Mouse (Mus musculus): ENCODE results near the gene Espnl.

Gene Espnl

GRCm38 (mm10) chr1:91321760-91322438 lies at the start of gene Espnl:
TSS of gene Espnl (plus strand) at chr1:91322075.
- no peak for DNase-seq (ENCODE audit: low read depth, low spot score)

GRCm38 (mm10) chr1:91272260-91272659 lies 49.6 kb upstream of the Espnl start:
- no peak for DNase-seq (ENCODE audit: low read depth, low spot score)

DNA sequence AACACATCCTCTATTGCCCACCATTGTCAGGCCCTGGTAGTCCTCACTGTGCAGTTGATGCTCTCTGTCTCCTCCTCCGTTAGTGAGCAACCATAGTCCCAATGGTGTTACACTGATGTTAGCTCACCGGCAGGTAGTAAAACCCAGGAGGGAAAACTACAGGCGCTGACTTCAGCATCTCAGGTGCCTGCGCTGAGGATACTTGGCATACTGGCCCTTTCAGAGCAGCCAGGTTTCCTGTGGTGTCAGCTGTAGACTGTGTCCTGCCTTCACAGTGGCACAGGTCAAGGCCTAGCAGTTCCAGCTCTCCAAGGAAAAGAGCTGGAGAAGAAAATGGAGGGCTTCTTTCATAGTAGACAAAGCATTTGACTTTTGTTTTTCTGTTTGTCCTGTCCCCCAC lies 45.3 kb upstream of the Espnl start:
- DNase-seq (ENCODE audit: low read depth, low spot score) = no peak

GRCm38 (mm10) chr1:91277480-91277879 lies 44.4 kb upstream of the Espnl start:
- no peak for DNase-seq (ENCODE audit: low read depth, low spot score)

GRCm38 (mm10) chr1:91278410-91279119 lies 43.3 kb upstream of the Espnl start:
- DNase-seq (ENCODE audit: low read depth, low spot score) = no peak

DNA sequence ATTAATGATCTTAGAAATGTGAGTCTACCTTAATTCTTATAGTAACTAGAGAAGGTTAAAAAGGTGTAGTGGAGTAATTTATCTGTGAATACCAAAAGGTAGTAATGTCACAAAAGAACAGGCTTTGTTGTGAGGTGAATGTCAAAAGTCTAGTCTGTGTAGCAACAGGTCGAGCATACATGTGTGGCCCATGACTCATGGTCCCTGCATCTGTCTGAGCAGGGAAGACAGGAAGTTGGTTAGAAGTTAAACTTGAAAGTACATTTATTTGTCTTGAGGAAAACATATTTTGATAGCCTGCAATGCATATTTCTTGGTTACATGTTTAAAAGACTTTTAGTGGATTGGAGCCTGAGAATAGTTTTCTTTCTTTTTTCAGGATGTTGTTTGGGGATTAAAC lies 42.7 kb upstream of the Espnl start:
- DNase-seq (ENCODE audit: low read depth, low spot score) = no peak

- DNase-seq (ENCODE audit: low read depth, low spot score) = no peak
Measured at GRCm38 (mm10) chr1:91282582-91282981, 39.3 kb upstream of the Espnl start.

DNA sequence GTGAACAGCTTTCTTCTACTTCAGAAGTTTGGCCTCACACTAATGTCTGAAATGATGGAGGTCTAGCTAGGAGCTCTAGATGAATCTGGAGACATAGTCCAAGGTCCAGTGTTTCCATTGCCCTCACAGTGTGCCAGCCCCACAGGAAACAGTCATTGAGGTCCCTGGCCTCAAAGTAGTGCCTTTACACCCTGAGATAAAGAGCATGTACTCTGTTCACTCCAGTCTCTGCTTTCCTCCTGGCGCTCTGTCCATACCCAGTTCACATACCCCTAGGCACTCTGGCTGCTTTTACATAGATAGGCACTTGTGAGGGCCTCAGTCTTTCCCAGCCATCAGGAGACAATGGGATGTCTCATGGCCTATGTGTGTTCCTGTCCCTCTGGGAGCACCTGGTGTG lies 32.5 kb upstream of the Espnl start:
- no peak for DNase-seq (ENCODE audit: low read depth, low spot score)

GRCm38 (mm10) chr1:91292101-91292825 lies 29.6 kb upstream of the Espnl start:
- DNase-seq (ENCODE audit: low read depth, low spot score) = no peak

- no peak for DNase-seq (ENCODE audit: low read depth, low spot score)
Measured at GRCm38 (mm10) chr1:91295544-91295943, 26.3 kb upstream of the Espnl start.

GRCm38 (mm10) chr1:91297799-91298744 lies 23.8 kb upstream of the Espnl start, which contains the start of gene Scly:
TSS of gene Scly (plus strand) at chr1:91298338.
- peak; percentile 93 for DNase-seq (ENCODE audit: low read depth, low spot score)

DNA sequence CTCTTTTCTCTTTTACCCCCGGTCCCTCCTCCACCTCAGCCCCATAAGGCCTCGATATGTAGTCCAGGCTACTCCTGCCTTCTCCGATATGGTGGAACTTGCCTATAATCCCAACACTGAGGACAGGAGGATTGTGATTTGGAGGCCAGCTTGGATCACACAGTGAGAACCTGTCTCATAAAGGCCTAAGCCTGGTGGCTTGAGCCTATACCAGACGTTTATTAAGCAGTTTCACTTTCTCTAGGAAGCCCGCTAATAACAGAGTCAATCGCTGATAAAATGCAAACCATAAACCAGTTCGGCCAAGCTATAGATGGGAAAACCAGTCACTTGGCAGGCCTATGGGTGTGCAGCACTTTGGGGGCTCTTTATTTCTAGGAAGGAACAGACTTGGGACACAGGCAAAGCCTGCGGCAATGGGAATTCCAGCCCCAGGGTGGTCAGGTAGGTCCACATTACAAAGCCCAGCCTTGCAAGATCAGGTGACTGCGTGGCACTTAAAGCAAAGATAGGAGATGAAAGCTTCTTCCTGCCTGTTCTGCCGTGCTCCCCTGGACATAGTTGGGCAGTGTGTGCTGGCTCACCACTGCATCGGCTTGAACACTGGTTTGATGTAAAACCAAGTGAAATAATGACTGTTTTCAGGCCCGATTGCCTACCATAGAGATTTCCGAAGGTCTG lies 22.7 kb upstream of the Espnl start:
- DNase-seq (ENCODE audit: low read depth, low spot score) = no peak

- DNase-seq (ENCODE audit: low read depth, low spot score) = peak; percentile 20
Measured at GRCm38 (mm10) chr1:91299707-91300426, 22.0 kb upstream of the Espnl start.

DNA sequence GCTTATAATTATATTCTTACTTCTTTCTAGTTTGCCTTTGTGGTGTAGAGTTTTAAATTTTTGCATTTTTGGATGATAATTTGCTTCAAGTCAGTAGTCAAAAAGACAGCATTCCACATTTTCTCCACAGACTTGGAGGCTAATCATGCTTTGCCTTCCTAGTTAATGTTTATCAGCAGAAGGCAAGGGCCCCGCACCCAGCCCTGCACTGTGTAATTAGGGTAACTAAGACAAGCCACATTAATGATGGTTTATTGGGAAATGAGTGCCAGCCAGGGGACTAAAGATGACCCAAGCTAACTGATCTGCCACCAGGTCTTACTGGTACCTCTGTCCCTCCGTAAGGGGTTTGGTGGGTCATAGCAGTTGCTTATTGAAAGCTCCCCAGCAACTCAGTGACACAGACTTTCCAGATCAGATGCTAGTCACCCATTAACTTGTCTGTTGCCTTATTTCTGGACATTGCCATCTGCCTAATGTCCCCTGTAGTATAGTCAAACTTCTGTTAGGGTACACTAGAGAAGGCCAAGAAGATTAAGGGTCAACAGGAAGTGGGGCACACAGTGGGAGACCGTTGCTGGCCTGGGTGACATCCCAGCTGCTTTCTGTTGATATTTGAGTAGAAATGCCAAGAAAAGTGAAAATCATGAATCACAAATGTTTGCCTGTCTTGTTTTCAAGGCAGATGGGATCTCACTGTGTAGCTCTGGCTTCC lies 20.5 kb upstream of the Espnl start:
- DNase-seq (ENCODE audit: low read depth, low spot score) = no peak

DNA sequence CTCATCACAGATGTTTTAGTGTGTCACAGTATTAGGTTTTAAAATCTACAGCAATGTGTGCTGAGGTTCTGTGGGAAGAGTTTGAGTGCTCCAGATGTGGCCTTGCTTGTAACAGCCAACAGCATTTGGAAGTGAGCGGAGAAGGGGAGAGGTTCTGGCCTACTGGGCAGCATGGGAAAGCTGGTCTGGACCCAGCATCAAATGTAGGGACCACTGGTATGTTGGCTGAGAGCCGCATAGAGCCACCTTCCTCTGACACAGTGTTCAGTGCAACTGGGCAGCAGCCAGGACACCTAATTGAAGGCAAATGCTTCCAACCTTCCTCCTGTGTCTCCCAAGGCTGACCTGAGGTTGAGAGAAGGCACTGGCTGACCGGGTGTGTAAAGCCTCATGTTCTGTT lies 19.9 kb upstream of the Espnl start:
- DNase-seq (ENCODE audit: low read depth, low spot score) = no peak

DNA sequence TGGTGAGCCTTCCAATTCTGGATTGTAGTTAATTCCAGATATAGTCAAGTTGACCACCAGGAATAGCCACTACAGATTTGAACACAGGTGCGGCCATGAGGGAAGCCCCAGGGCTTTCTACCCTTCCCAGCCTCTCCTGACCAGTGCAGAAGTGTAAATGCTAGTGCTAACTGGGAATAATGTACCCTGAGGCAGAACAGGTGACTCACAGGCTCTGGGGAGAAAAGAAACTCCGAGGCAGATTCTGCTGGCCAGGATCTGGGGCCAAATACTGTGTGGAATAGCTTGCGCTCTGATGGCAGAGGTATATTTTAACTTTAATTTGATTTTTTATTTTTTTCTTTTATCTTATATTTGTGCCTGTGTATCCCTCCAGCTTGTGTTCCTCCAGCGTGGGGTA lies 17.3 kb upstream of the Espnl start:
- no peak for DNase-seq (ENCODE audit: low read depth, low spot score)

DNA sequence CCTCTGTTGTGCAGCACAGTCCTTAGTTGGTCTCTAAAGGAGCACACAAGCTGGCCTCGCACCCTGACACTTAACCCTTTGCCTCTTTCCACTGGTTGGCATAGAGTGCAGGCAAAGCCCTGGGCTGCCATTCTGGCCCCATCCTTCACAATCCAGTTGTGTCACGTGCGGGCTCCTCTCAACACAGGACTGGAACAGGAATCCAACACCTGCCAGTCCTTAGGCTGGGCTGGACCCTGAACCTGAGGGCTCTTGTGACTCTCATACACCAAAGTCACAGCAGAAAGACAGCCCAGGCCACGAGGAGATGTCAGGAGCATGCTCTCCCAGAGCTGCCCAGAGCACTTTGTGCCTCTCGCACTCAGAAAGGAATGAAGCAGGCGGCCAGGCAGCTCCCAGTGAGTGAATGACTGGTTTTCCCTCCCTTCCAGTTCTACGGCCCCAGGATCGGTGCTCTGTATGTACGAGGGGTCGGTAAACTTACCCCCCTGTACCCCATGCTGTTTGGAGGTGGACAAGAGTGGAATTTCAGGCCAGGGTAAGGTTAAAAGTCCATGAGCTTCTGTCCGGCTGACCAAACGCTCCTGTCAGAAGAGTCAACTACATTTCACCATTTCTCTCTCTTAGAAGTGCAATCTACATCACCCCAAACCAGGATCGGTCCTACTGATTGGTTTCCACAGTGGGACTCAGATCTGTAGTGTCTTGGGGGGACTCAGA lies 12.3 kb upstream of the Espnl start:
- no peak for DNase-seq (ENCODE audit: low read depth, low spot score)

DNA sequence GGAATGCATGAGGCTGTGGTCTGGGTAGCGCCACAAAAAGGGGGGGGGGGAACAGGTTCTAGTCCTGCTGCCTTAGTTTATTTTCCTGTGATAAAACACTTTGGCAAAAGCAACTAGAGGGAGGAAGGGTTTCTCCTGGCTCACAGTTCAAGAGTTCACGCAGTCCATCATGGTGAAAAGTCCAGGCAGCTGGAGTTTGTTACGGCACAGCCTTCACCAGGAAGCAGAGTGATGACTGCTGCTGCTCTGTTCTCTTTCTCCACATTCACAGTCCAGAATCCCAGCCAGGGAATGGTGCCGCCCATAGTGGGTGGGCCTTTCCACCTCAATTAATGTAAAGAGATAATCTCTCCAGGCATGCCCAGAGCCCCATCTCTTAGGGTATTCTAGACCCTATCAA lies 9.6 kb upstream of the Espnl start:
- DNase-seq (ENCODE audit: low read depth, low spot score) = no peak

GRCm38 (mm10) chr1:91313251-91313650 lies 8.6 kb upstream of the Espnl start:
- DNase-seq (ENCODE audit: low read depth, low spot score) = peak; percentile 23

All from mesoderm, embryonic 11.5 days (tissue).